Mouse (Mus musculus): ENCODE measurements around the gene Rnf187. TPM values are rescaled to one million over a fixed set of nuclear protein-coding genes. Genes with fewer than 3 reads are reported as not detected.

Gene Rnf187
- polyA plus RNA-seq, 1 experiment: 99.5 TPM

GRCm38 (mm10) chr11:58957226-58957914 is 18.7 kb upstream of the Rnf187 start:
- Histone ChIP-seq H3K4me3 (ENCODE audit: insufficient read depth, low read length) (peak overlapping the region; percentile 5; the same call in 1 of the 2 replicates), H3K4me1 (ENCODE audit: control insufficient read depth, insufficient read depth, low read length) (peaks cover 31% of the 10 kb centered on the region), H3K27ac (ENCODE audit: insufficient read depth, low read depth, low read length) (no peak overlapping the region; the same call in 1 of the 2 replicates)
- no peak for TF ChIP-seq CTCF (IDR thresholded peaks at IDR 0.05; ENCODE audit: low read depth, low read length)
- no peak for TF ChIP-seq POLR2A (IDR thresholded peaks at IDR 0.05; ENCODE audit: borderline replicate concordance, low read depth, low read length)

GRCm38 (mm10) chr11:58955868-58956257 is 17.1 kb upstream of the Rnf187 start:
- H3K27ac ChIP-seq (ENCODE audit: insufficient read depth, low read depth, low read length): peak overlapping the region; percentile 90
- H3K4me1 ChIP-seq (ENCODE audit: control insufficient read depth, insufficient read depth, low read length): peaks cover 31% of the 10 kb centered on the region
- peak overlapping the region; percentile 85 for H3K4me3 ChIP-seq (ENCODE audit: insufficient read depth, low read length)
- TF ChIP-seq POLR2A (IDR thresholded peaks at IDR 0.05; ENCODE audit: borderline replicate concordance, low read depth, low read length): no peak
- TF ChIP-seq CTCF (IDR thresholded peaks at IDR 0.05; ENCODE audit: low read depth, low read length): no peak

GRCm38 (mm10) chr11:58955143-58955867 is 16.6 kb upstream of the Rnf187 start:
- peak overlapping the region; percentile 90 for H3K27ac ChIP-seq (ENCODE audit: insufficient read depth, low read depth, low read length)
- peaks cover 31% of the 10 kb centered on the region for H3K4me1 ChIP-seq (ENCODE audit: control insufficient read depth, insufficient read depth, low read length)
- no peak for TF ChIP-seq POLR2A (IDR thresholded peaks at IDR 0.05; ENCODE audit: borderline replicate concordance, low read depth, low read length)
- TF ChIP-seq CTCF (IDR thresholded peaks at IDR 0.05; ENCODE audit: low read depth, low read length): no peak

GRCm38 (mm10) chr11:58954420-58955142 is 15.9 kb upstream of the Rnf187 start, which contains the start of the genes Hist3h2a and Trim17:
Hist3h2a (plus strand) TSS chr11:58954685.
Trim17 (plus strand) TSS chr11:58954685.
- Histone ChIP-seq H3K4me3 (ENCODE audit: insufficient read depth, low read length) (peak within 1 kb of the TSS; percentile 85), H3K4me1 (ENCODE audit: control insufficient read depth, insufficient read depth, low read length) (peaks cover 31% of the 10 kb centered on the region), H3K27ac (ENCODE audit: insufficient read depth, low read depth, low read length) (peak within 1 kb of the TSS; percentile 90)
- TF ChIP-seq CTCF (IDR thresholded peaks at IDR 0.05; ENCODE audit: low read depth, low read length) (0 out of 2 replicates have a peak, but pooled peaks have one; percentile 19), POLR2A (IDR thresholded peaks at IDR 0.05; ENCODE audit: borderline replicate concordance, low read depth, low read length) (peak; percentile 78; the same call in 1 of the 2 replicates)

More at GRCm38 (mm10) chr11:58955143-58955867, 16.6 kb upstream of the Rnf187 start:
- peak overlapping the region; percentile 85 for H3K4me3 ChIP-seq (ENCODE audit: insufficient read depth, low read length)

- Histone ChIP-seq H3K4me1 (ENCODE audit: control insufficient read depth, insufficient read depth, low read length) (peaks cover 28% of the 10 kb centered on the region), H3K4me3 (ENCODE audit: insufficient read depth, low read length) (peak overlapping the region; percentile 63), H3K27ac (ENCODE audit: insufficient read depth, low read depth, low read length) (peak overlapping the region; percentile 41; the same call in 1 of the 2 replicates)
These were observed 15.4 kb upstream of the Rnf187 start for GRCm38 (mm10) chr11:58954170-58954419.

- peak overlapping the region; percentile 41; the same call in 1 of the 2 replicates for H3K27ac ChIP-seq (ENCODE audit: insufficient read depth, low read depth, low read length)
- H3K4me3 ChIP-seq (ENCODE audit: insufficient read depth, low read length): peak overlapping the region; percentile 63
- peaks cover 26% of the 10 kb centered on the region for H3K4me1 ChIP-seq (ENCODE audit: control insufficient read depth, insufficient read depth, low read length)
- no peak for TF ChIP-seq CTCF (IDR thresholded peaks at IDR 0.05; ENCODE audit: low read depth, low read length)
- TF ChIP-seq POLR2A (IDR thresholded peaks at IDR 0.05; ENCODE audit: borderline replicate concordance, low read depth, low read length): no peak
These were observed 14.8 kb upstream of the Rnf187 start for GRCm38 (mm10) chr11:58953351-58954169.

GRCm38 (mm10) chr11:58951210-58951609 is 12.5 kb upstream of the Rnf187 start:
- H3K4me3 ChIP-seq (ENCODE audit: insufficient read depth, low read length): no peak overlapping the region
- TF ChIP-seq POLR2A (IDR thresholded peaks at IDR 0.05; ENCODE audit: borderline replicate concordance, low read depth, low read length) (no peak), CTCF (IDR thresholded peaks at IDR 0.05; ENCODE audit: low read depth, low read length) (no peak)
- H3K4me1 ChIP-seq (ENCODE audit: control insufficient read depth, insufficient read depth, low read length): peaks cover 8% of the 10 kb centered on the region
- H3K27ac ChIP-seq (ENCODE audit: insufficient read depth, low read depth, low read length): no peak overlapping the region

GRCm38 (mm10) chr11:58949480-58950431 is 11.0 kb upstream of the Rnf187 start:
- Histone ChIP-seq H3K4me1 (ENCODE audit: control insufficient read depth, insufficient read depth, low read length) (peaks cover 8% of the 10 kb centered on the region), H3K27ac (ENCODE audit: insufficient read depth, low read depth, low read length) (no peak overlapping the region), H3K4me3 (ENCODE audit: insufficient read depth, low read length) (no peak overlapping the region)
- TF ChIP-seq CTCF (IDR thresholded peaks at IDR 0.05; ENCODE audit: low read depth, low read length) (no peak), POLR2A (IDR thresholded peaks at IDR 0.05; ENCODE audit: borderline replicate concordance, low read depth, low read length) (no peak)
